Mouse (Mus musculus) hindbrain, postnatal 0 days (tissue): Measurements from ENCODE around the gene Zfp764. TPM values are rescaled to one million over a fixed set of nuclear protein-coding genes. Genes with fewer than 3 reads are reported as not detected.
"Not testable (repeated sequence)": the region's sequence is repeated elsewhere in the genome, so short reads cannot be mapped to it uniquely, and the experiment has no call there.

ENCODE experiments used
- ATAC-seq: fragments of 200-750 bp; cut with Nextera tagmentation; 2 replicates; pipeline ENCODE4 v1.8.0; 2017; ENCODE audit warnings: mild to moderate bottlenecking, moderate TSS enrichment, moderate library complexity
- DNase-seq: peaks from one replicate; pipeline ENCODE4 v3.0.0-alpha.2; 2015; ENCODE audit warnings: low spot score
- H3K27ac ChIP-seq: fragments of 300-500 bp; sonication (generic); 2 replicates; pipeline ENCODE4 v1.5.1; 2014; ENCODE audit warnings: mild to moderate bottlenecking
- H3K27me3 ChIP-seq: fragments of 300-500 bp; sonication (generic); 2 replicates; pipeline ENCODE4 v1.6.1; 2014; ENCODE audit warnings: low read length, mixed read lengths; ENCODE audit not compliant: insufficient read depth
- H3K36me3 ChIP-seq: fragments of 300-500 bp; sonication (generic); 2 replicates; pipeline ENCODE4 v1.6.1; 2014; ENCODE audit warnings: low read length, mixed read lengths; ENCODE audit not compliant: insufficient read depth
- H3K4me1 ChIP-seq: fragments of 300-500 bp; sonication (generic); 2 replicates; pipeline ENCODE4 v1.6.1; 2014; ENCODE audit warnings: antibody characterized with exemption, low read length, mixed read lengths; ENCODE audit not compliant: insufficient read depth
- H3K4me2 ChIP-seq: fragments of 300-500 bp; sonication (generic); 2 replicates; pipeline ENCODE4 v1.6.1; 2014; ENCODE audit warnings: low read depth, mild to moderate bottlenecking, low read length, moderate library complexity, mixed read lengths
- H3K4me3 ChIP-seq: fragments of 300-500 bp; sonication (generic); 2 replicates; pipeline ENCODE4 v1.5.1; 2014; ENCODE audit warnings: low read length
- H3K9ac ChIP-seq: fragments of 300-500 bp; sonication (generic); replicated peaks from 2 replicates; pipeline ENCODE4 v1.6.1; 2014; ENCODE audit warnings: mild to moderate bottlenecking, low read length, moderate library complexity, mixed read lengths
- H3K9me3 ChIP-seq: fragments of 300-500 bp; sonication (generic); 2 replicates; pipeline ENCODE4 v1.6.1; 2016; ENCODE audit warnings: low read length, mixed read lengths
- CTCF ChIP-seq: IDR thresholded peaks from 2 replicates; pipeline ENCODE4 v1.5.1; 2016; ENCODE audit warnings: antibody characterized with exemption, control low read depth, low read depth
- WGBS: fragments of 180-500 bp; shearing (Covaris S2); extraction: QIAGEN DNeasy Blood & Tissue Kit; methylation state at CpG from one replicate; pipeline ENCODE4 v1.1.7; 2014; 5-methylcytosine and 5-hydroxymethylcytosine counted together
- polyA plus RNA-seq: library from polyadenylated mRNA; unstranded; fragments of >200 nt; fragmentation: Nextera tagmentation; extraction: Ambion mirVana; gene quantifications from 2 replicates; pipeline ENCODE4 v1.2.1, GENCODE M21; 2015
- total RNA-seq: library from RNA; depleted of rRNA; stranded (reverse); fragments of >200 nt; gene quantifications from 2 replicates; pipeline ENCODE4 v1.2.3, GENCODE M21; 2014

The Zfp764 gene
- total and polyA plus RNA-seq, 2 experiments from 2014 or later, result 3.0 to 4.0 TPM

GRCm38 (mm10) chr7:127375271-127376245, 31.1 kb downstream of the Zfp764 start, which contains the start of gene Zfp747:
Gene Zfp747 (minus strand): TSS chr7:127376050.
- Histone ChIP-seq H3K4me2 (peak within 1 kb of the TSS; percentile 77), H3K9ac (peak within 1 kb of the TSS; percentile 63), H3K27ac (peak within 1 kb of the TSS; percentile 74), H3K4me3 (peak within 1 kb of the TSS; percentile 65)
- H3K9me3 ChIP-seq, H3K36me3 ChIP-seq, H3K27me3 ChIP-seq, H3K4me1 ChIP-seq: not testable (repeated sequence)
- DNase-seq (peak; percentile 97), ATAC-seq (peak; percentile 96)
- 2% methylated on average over 41 of the region's 49 CpGs for WGBS
- peak; percentile 79 for TF ChIP-seq CTCF

- not testable (repeated sequence) for H3K9me3 ChIP-seq, DNase-seq, H3K4me2 ChIP-seq, ATAC-seq, H3K4me1 ChIP-seq, H3K36me3 ChIP-seq, H3K4me3 ChIP-seq, H3K27me3 ChIP-seq, H3K27ac ChIP-seq, H3K9ac ChIP-seq
- 83% methylated on average over 3 of the region's 3 CpGs for WGBS
Measured at GRCm38 (mm10) chr7:127371870-127372269, 34.8 kb downstream of the Zfp764 start.

- no peak for ATAC-seq
Measured at GRCm38 (mm10) chr7:127371213-127371612, 35.4 kb downstream of the Zfp764 start.

GRCm38 (mm10) chr7:127366249-127366648, 40.4 kb downstream of the Zfp764 start:
- ATAC-seq (no peak), DNase-seq (no peak)
- Histone ChIP-seq H3K36me3 (no peaks in the 10 kb centered on the region), H3K4me2 (no peak overlapping the region), H3K27me3 (no peaks in the 10 kb centered on the region), H3K27ac (no peak overlapping the region), H3K4me3 (no peak overlapping the region), H3K9me3 (no peaks in the 10 kb centered on the region), H3K4me1 (no peaks in the 10 kb centered on the region), H3K9ac (no peak overlapping the region)
- TF ChIP-seq CTCF, result no peak
- 76% methylated on average over 3 of the region's 3 CpGs for WGBS

More at GRCm38 (mm10) chr7:127371213-127371612, 35.4 kb downstream of the Zfp764 start:
- Histone ChIP-seq H3K27ac (no peak overlapping the region), H3K27me3 (no peaks in the 10 kb centered on the region), H3K9me3 (no peaks in the 10 kb centered on the region), H3K36me3 (no peaks in the 10 kb centered on the region), H3K4me1 (no peaks in the 10 kb centered on the region), H3K9ac (no peak overlapping the region), H3K4me2 (no peak overlapping the region), H3K4me3 (no peak overlapping the region)
- no peak for TF ChIP-seq CTCF
- no peak for DNase-seq
- WGBS, result 85% methylated on average over 2 of the region's 2 CpGs

GRCm38 (mm10) chr7:127364166-127364565, 42.5 kb downstream of the Zfp764 start:
- Histone ChIP-seq H3K9ac (no peak overlapping the region; the same call in 1 of the 2 replicates), H3K4me1 (no peaks in the 10 kb centered on the region), H3K36me3 (no peaks in the 10 kb centered on the region), H3K4me3 (peak overlapping the region; percentile 26; the same call in 1 of the 2 replicates), H3K9me3 (no peaks in the 10 kb centered on the region), H3K4me2 (peak overlapping the region; percentile 56), H3K27ac (no peak overlapping the region), H3K27me3 (no peaks in the 10 kb centered on the region)
- ATAC-seq, result peak; percentile 51; the same call in 1 of the 2 replicates
- WGBS, result 38% methylated on average over 4 of the region's 4 CpGs
- peak; percentile 53 for DNase-seq
- TF ChIP-seq CTCF, result no peak

GRCm38 (mm10) chr7:127363475-127363921, 43.1 kb downstream of the Zfp764 start:
- peak overlapping the region; percentile 56 for H3K4me2 ChIP-seq
- peak overlapping the region; percentile 33 for H3K9ac ChIP-seq
- no peaks in the 10 kb centered on the region for H3K27me3 ChIP-seq
- DNase-seq (peak; percentile 41), ATAC-seq (peak; percentile 56; the same call in 1 of the 2 replicates)
- no peaks in the 10 kb centered on the region for H3K9me3 ChIP-seq
- H3K36me3 ChIP-seq, result no peaks in the 10 kb centered on the region
- WGBS, result 2% methylated on average over 24 of the region's 24 CpGs
- H3K4me1 ChIP-seq, result no peaks in the 10 kb centered on the region
- no peak for TF ChIP-seq CTCF
- H3K4me3 ChIP-seq, result peak overlapping the region; percentile 26
- 0 out of 2 replicates have a peak overlapping the region, but pooled peaks have one; percentile 17 for H3K27ac ChIP-seq
